ENCODE assay signal across 8 mouse cellular contexts in the genomic region with DNA sequence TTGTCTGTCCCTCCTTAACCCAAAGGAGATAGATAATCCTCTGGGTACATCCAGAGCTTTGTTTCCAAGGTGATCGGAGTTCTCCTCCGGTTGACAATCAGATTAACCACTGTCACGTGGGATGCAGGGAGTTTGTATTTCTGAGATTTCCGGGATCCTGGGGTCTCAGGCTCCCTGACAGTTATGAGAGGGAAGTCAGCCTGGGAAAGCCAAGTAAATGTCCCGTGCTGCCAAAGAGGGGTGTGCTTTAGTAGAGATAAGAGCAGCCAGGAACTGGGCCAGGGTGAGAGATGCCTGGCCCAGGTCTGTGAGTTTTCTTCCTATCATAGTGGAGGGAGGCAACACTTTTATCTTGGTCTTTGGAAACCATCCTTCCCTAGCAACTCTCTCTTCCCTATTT. TPM values are rescaled to one million over a fixed set of nuclear protein-coding genes. Genes with fewer than 3 reads are reported as not detected.
DNase-seq lines count a peak whose midpoint lies in the region; ATAC-seq and TF ChIP-seq lines count a peak whose summit lies in the region.

No protein-coding gene starts in this region.

- peak overlapping the region; percentile 98 for H3K4me2 ChIP-seq in embryonic facial prominence, embryonic 12.5 days (replicated peaks)
- H3K4me2 ChIP-seq in hindbrain, embryonic 13.5 days, result peak overlapping the region; percentile 84

- no peak overlapping the region for H3K4me3 ChIP-seq in bone marrow, adult 2 months (replicated peaks; ENCODE audit: control insufficient read depth, low read depth, low read length)
- no peak overlapping the region for H3K4me3 ChIP-seq in embryonic facial prominence, embryonic 12.5 days
- peak overlapping the region; percentile 45; the same call in 1 of the 2 replicates for H3K4me3 ChIP-seq in hindbrain, embryonic 13.5 days

- peaks cover 9% of the 10 kb centered on the region for H3K27me3 ChIP-seq in embryonic facial prominence, embryonic 12.5 days
- peaks cover 3% of the 10 kb centered on the region; the same call in 1 of the 2 replicates for H3K27me3 ChIP-seq in hindbrain, embryonic 13.5 days

- H3K36me3 ChIP-seq in embryonic facial prominence, embryonic 12.5 days, result no peaks in the 10 kb centered on the region
- H3K36me3 ChIP-seq in hindbrain, embryonic 13.5 days, result no peaks in the 10 kb centered on the region

- TF ChIP-seq POLR2A in bone marrow, adult 2 months (IDR thresholded peaks at IDR 0.05; ENCODE audit: borderline replicate concordance, control insufficient read depth, low read depth, low read length), result no peak

- peak overlapping the region; percentile 56 for H3K27ac ChIP-seq in bone marrow, adult 2 months (ENCODE audit: control insufficient read depth, insufficient read depth, low read depth, low read length, poor library complexity)
- H3K27ac ChIP-seq in embryonic facial prominence, embryonic 12.5 days, result no peak overlapping the region
- H3K27ac ChIP-seq in hindbrain, embryonic 13.5 days, result peak overlapping the region; percentile 74

- no peak for ATAC-seq in embryonic facial prominence, embryonic 12.5 days (ENCODE audit: insufficient number of reproducible peaks, insufficient read depth, low FRiP score, low TSS enrichment)
- ATAC-seq in hindbrain, embryonic 13.5 days (ENCODE audit: low FRiP score), result no peak

- H3K4me1 ChIP-seq in bone marrow, adult 2 months (ENCODE audit: control insufficient read depth, insufficient read depth, low read length), result no peaks in the 10 kb centered on the region; the same call in none of the 2 replicates
- H3K4me1 ChIP-seq in embryonic facial prominence, embryonic 12.5 days, result peaks cover 31% of the 10 kb centered on the region
- peaks cover 71% of the 10 kb centered on the region for H3K4me1 ChIP-seq in hindbrain, embryonic 13.5 days (replicated peaks)

- H3K9ac ChIP-seq in embryonic facial prominence, embryonic 12.5 days, result no peak overlapping the region
- peak overlapping the region; percentile 75; the same call in 1 of the 2 replicates for H3K9ac ChIP-seq in hindbrain, embryonic 13.5 days

- WGBS in bone marrow, adult 2 months, result 29% methylated on average over 5 of the region's 5 CpGs
- 17% methylated on average over 5 of the region's 5 CpGs for WGBS in embryonic facial prominence, embryonic 12.5 days
- WGBS in hindbrain, embryonic 13.5 days, result 18% methylated on average over 5 of the region's 5 CpGs

- DNase-seq in lung, postnatal 36 days, result peak; percentile 68
- no peak for DNase-seq in embryo, embryonic 10.5 days (ENCODE audit: low spot score)
- no peak for DNase-seq in adrenal gland, postnatal 4 days (ENCODE audit: low spot score in 2 of 2)
- DNase-seq in ovary, postnatal 36 days (ENCODE audit: low spot score), result no peak
- DNase-seq in cerebellum, adult 9-11 months, result no peak

- H3K9me3 ChIP-seq in embryonic facial prominence, embryonic 12.5 days, result no peaks in the 10 kb centered on the region
- H3K9me3 ChIP-seq in hindbrain, embryonic 13.5 days, result no peaks in the 10 kb centered on the region

- TF ChIP-seq CTCF in bone marrow, adult 2 months (IDR thresholded peaks at IDR 0.05; ENCODE audit: control insufficient read depth, insufficient read depth, low read length), result no peak

RNA-seq across cellular contexts. Expression of a gene that starts 1.2 kb away (rescaled TPM):
- polyA plus RNA-seq in bone marrow, adult 2 months (2011; ENCODE audit: insufficient read depth, insufficient read length, low replicate concordance, missing spikeins), result 85.2 and 120 TPM in 2 replicates
- 4.3 and 6.0 TPM in 2 replicates for polyA plus RNA-seq in embryonic facial prominence, embryonic 12.5 days (2016; fragmentation: Nextera tagmentation; extraction: Ambion mirVana)
- 3.9 and 4.5 TPM in 2 replicates for polyA plus RNA-seq in hindbrain, embryonic 13.5 days (2015; fragmentation: Nextera tagmentation; extraction: Ambion mirVana)
- 10 to 100 TPM; 44.6 to 45.9 TPM for total RNA-seq in adrenal gland, postnatal 4 days (2021)

RNA-seq across cellular contexts. Expression of a gene that starts 38.6 kb away (rescaled TPM):
- 24.7 and 37.1 TPM in 2 replicates for polyA plus RNA-seq in bone marrow, adult 2 months (2011; ENCODE audit: insufficient read depth, insufficient read length, low replicate concordance, missing spikeins)
- polyA plus RNA-seq in embryonic facial prominence, embryonic 12.5 days (2016; fragmentation: Nextera tagmentation; extraction: Ambion mirVana), result 108 and 116 TPM in 2 replicates
- 77.1 and 77.2 TPM in 2 replicates for polyA plus RNA-seq in hindbrain, embryonic 13.5 days (2015; fragmentation: Nextera tagmentation; extraction: Ambion mirVana)
- 100 to 1,000 TPM; 159 to 160 TPM for total RNA-seq in adrenal gland, postnatal 4 days (2021)

Comparison
In these comparisons a context has a peak if more than half of its experiments do, and no peak if none do; other contexts are left out.
1. RNA of a gene that starts 1.2 kb away (polyA plus RNA-seq): 85.2 to 120 TPM in bone marrow, adult 2 months; 4.3 to 6.0 TPM in embryonic facial prominence, embryonic 12.5 days and 3.9 to 4.5 TPM in hindbrain, embryonic 13.5 days; every median in the first group is over 10 times any median in the second.